Mouse (Mus musculus) E14TG2a.4 (cell line): ENCODE results near the gene Mcub.

Source experiments
- H3K27me3 ChIP-seq: 2 replicates; pipeline ENCODE4 v1.6.1; 2014; ENCODE audit warnings: low read length, control low read depth; ENCODE audit not compliant: insufficient read depth
- H3K36me3 ChIP-seq: 2 replicates; pipeline ENCODE4 v1.6.1; 2014; ENCODE audit warnings: low read length, control low read depth; ENCODE audit not compliant: insufficient read depth
- H3K4me1 ChIP-seq: replicated peaks from 2 replicates; pipeline ENCODE4 v1.6.1; 2014; ENCODE audit warnings: low read depth, low read length, control low read depth
- H3K4me3 ChIP-seq: replicated peaks from 2 replicates; pipeline ENCODE4 v1.5.1; 2014; ENCODE audit warnings: mild to moderate bottlenecking, low read length
- H3K9me3 ChIP-seq: 2 replicates; pipeline ENCODE4 v1.6.1; 2014; ENCODE audit warnings: low read length, control low read depth
- CTCF ChIP-seq: conservative IDR thresholded peaks from 2 replicates; pipeline ENCODE4 v1.5.1; 2014; ENCODE audit warnings: low read length
- NANOG ChIP-seq: IDR thresholded peaks from 2 replicates; pipeline ENCODE4 v1.6.1; 2014; ENCODE audit warnings: borderline replicate concordance, low read length, mixed read lengths
- POU5F1 ChIP-seq: IDR thresholded peaks from 2 replicates; pipeline ENCODE4 v1.6.1; 2014; ENCODE audit warnings: low read length, borderline replicate concordance

Gene Mcub

DNA sequence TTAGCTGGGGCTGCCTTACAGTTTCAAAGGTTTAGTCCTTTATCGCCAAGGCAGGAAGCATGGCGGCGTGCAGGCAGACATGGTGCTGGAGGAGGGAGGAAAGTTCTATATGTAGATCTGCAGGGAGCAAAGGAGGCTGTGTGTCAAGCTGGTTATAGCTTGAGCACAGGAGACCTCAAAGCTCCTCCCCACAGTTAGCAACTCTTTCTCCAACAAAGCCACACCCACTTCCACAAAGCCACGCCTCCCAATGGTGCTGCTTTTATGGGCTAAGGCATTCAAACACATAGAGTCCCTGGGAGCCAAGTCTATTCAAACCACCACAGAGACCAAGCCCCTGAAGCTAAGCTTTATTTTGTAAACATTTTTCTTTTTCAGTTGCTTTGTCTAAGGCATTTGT, 71.1 kb downstream of the Mcub start:
- Histone ChIP-seq H3K36me3 (peaks cover 9% of the 10 kb centered on the region; the same call in 1 of the 2 replicates), H3K27me3 (peaks cover 4% of the 10 kb centered on the region; the same call in 1 of the 2 replicates)

DNA sequence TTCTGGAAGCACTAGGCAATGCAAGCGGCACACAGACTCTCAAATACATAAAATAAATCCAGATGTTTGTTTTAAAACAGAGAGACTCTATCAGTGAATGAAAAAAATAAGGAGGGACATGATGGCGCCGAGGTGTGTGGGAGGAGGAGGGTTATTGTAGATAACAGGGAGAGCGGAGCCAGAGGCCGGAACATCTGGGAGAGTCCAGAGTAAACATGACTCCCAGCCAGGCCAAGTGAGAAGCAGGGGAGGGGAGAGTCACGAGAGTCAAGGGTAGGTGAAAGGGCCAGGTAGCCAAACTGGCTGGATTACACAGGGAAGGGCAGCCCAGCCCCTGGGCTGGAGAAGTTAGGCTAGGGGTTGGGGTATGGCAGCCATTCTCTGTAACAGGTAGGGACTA, 73.4 kb downstream of the Mcub start:
- no peaks in the 10 kb centered on the region for H3K27me3 ChIP-seq

More for the DNA sequence above, 71.1 kb downstream of the Mcub start:
- no peak for TF ChIP-seq POU5F1
- TF ChIP-seq NANOG = no peak
- TF ChIP-seq CTCF = no peak
- Histone ChIP-seq H3K4me1 (peaks cover 34% of the 10 kb centered on the region), H3K9me3 (no peaks in the 10 kb centered on the region), H3K4me3 (no peak overlapping the region)

DNA sequence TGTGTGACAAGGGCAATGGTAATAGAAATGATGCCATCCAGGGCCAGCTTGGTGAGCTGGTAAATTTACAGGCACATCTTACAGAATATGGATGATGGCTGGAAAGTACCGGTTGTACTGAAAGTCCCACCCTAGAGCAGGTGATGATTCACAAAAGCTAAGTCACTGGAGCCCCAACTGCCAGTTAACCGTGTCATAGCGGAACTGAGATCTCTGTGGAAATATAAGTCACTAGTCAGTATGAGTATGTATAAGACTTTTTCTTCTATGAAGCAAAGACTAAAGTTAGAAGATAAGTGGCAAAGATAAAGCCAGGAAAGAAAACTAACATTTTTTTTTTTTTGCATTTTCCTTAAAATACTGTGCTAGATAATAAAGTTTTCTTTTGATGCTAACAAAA, 76.9 kb downstream of the Mcub start:
- H3K36me3 ChIP-seq = peaks cover 42% of the 10 kb centered on the region
- H3K9me3 ChIP-seq = no peaks in the 10 kb centered on the region
- peaks cover 25% of the 10 kb centered on the region for H3K4me1 ChIP-seq
- no peaks in the 10 kb centered on the region for H3K27me3 ChIP-seq
- TF ChIP-seq POU5F1 = no peak
- TF ChIP-seq CTCF = no peak
- TF ChIP-seq NANOG = no peak
- no peak overlapping the region for H3K4me3 ChIP-seq

More for the DNA sequence above, 73.4 kb downstream of the Mcub start:
- TF ChIP-seq POU5F1 (no peak), CTCF (no peak), NANOG (no peak)
- H3K9me3 ChIP-seq = no peaks in the 10 kb centered on the region
- peaks cover 31% of the 10 kb centered on the region for H3K4me1 ChIP-seq
- no peak overlapping the region for H3K4me3 ChIP-seq
- peaks cover 29% of the 10 kb centered on the region for H3K36me3 ChIP-seq

- Histone ChIP-seq H3K9me3 (no peaks in the 10 kb centered on the region), H3K4me3 (no peak overlapping the region), H3K36me3 (peaks cover 42% of the 10 kb centered on the region), H3K4me1 (peaks cover 21% of the 10 kb centered on the region), H3K27me3 (no peaks in the 10 kb centered on the region)
- TF ChIP-seq NANOG = no peak
- TF ChIP-seq CTCF = no peak
- no peak for TF ChIP-seq POU5F1
Observed at GRCm38 (mm10) chr3:129892003-129892402, 78.0 kb downstream of the Mcub start.

GRCm38 (mm10) chr3:129887779-129888517, 82.1 kb downstream of the Mcub start:
- H3K36me3 ChIP-seq = peaks cover 25% of the 10 kb centered on the region
- no peaks in the 10 kb centered on the region for H3K27me3 ChIP-seq
- H3K4me3 ChIP-seq = no peak overlapping the region
- H3K9me3 ChIP-seq = no peaks in the 10 kb centered on the region
- peaks cover 28% of the 10 kb centered on the region for H3K4me1 ChIP-seq
- TF ChIP-seq CTCF (no peak), NANOG (no peak), POU5F1 (no peak)

DNA sequence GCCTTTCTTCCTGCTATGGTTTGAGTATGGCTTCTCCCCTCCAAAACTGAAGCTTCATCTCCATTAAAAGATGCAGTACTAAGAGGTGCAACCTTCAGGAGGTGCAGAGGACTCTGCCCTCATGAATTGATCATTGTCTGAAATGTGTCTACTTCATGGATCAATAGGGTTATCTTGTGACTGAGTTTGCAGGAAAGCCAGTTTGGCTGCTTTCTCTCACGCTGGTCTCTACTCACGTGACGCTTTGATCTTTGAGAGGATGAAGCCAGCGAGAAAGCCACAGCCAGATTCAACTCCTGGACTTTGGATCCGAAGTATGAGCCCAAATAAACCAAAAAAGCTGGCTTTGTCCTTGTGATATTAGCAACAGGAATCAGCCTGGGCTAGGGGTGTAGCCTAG, 83.6 kb downstream of the Mcub start:
- Histone ChIP-seq H3K36me3 (peaks cover 13% of the 10 kb centered on the region), H3K4me3 (no peak overlapping the region), H3K27me3 (no peaks in the 10 kb centered on the region), H3K4me1 (peaks cover 23% of the 10 kb centered on the region), H3K9me3 (no peaks in the 10 kb centered on the region)
- no peak for TF ChIP-seq POU5F1
- no peak for TF ChIP-seq NANOG
- no peak for TF ChIP-seq CTCF

DNA sequence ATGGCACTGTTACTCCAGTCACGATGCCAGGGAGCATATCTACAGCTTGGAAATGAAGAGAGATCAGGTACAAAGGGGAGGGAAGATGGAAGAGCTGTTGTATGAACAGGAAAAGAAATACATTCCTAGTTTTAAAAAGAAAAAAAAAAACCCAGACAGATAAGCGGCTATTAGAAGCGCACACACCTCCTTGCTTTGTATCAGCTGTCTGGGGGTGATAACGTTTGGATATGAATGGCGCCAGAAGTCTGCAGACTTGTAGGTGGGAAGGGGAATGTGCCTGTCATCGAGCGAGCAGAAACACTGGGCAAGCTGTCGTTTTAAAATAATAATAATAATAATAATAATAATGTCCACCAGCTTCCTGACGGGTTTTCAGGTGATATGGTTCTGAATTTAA, 84.4 kb downstream of the Mcub start:
- Histone ChIP-seq H3K4me1 (peaks cover 27% of the 10 kb centered on the region), H3K4me3 (no peak overlapping the region), H3K36me3 (peaks cover 5% of the 10 kb centered on the region), H3K9me3 (no peaks in the 10 kb centered on the region), H3K27me3 (no peaks in the 10 kb centered on the region)
- TF ChIP-seq NANOG (no peak), POU5F1 (no peak), CTCF (no peak)

DNA sequence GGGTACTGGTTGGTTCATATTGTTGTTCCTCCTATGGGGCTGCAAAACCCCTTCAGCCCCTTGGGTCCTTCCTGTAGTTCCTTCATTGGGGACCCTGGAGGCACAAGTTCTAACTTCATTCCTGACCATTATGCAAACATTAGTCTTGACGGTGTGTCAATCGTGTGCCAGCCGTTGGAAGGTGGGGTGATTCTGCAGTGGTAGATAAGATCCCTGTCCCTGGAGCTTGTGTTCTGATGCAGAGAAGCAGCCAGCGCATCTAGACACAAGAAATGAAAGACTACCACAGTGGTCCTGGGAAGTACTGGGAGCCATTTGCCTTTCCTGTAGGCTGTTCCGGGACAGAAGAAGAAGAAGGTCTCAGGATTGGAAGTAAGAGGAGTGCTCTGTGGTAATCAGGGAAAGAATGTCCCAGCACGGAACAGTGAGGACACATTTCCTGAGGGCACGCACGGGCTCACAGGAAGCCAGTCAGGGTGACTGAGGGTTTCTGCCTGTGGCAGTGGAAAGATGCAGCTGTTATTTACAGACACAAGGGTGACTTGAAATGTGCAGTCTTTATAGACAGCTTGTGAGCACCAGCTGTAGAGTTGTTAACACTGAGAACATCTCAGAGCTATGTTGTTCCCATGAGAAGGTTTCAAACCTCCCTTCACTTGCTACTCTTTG, 88.9 kb downstream of the Mcub start:
- Histone ChIP-seq H3K27me3 (peaks cover 15% of the 10 kb centered on the region), H3K36me3 (no peaks in the 10 kb centered on the region), H3K9me3 (no peaks in the 10 kb centered on the region), H3K4me3 (no peak overlapping the region), H3K4me1 (peaks cover 29% of the 10 kb centered on the region)
- TF ChIP-seq POU5F1 (no peak), CTCF (no peak), NANOG (no peak)
